Mouse (Mus musculus) induced T-regulatory cell, adult 2 months (primary cell): ENCODE data around the gene Mab21l1.

Experiments
- DNase-seq: peaks from one replicate; pipeline ENCODE4 v3.0.0-alpha.2; 2012; ENCODE audit warnings: low read depth

The Mab21l1 gene

GRCm38 (mm10) chr3:55814993-55815625, 32.8 kb downstream of the Mab21l1 start:
- DNase-seq: no peak

- no peak for DNase-seq
Measured at GRCm38 (mm10) chr3:55816096-55816495, 33.8 kb downstream of the Mab21l1 start.

GRCm38 (mm10) chr3:55816638-55817375, 34.5 kb downstream of the Mab21l1 start:
- DNase-seq: no peak

- DNase-seq: no peak
Measured at GRCm38 (mm10) chr3:55818082-55818481, 35.8 kb downstream of the Mab21l1 start.

GRCm38 (mm10) chr3:55819598-55819997, 37.3 kb downstream of the Mab21l1 start:
- no peak for DNase-seq

GRCm38 (mm10) chr3:55824864-55825263, 42.6 kb downstream of the Mab21l1 start:
- no peak for DNase-seq

- no peak for DNase-seq
Measured at GRCm38 (mm10) chr3:55828481-55829256, 46.4 kb downstream of the Mab21l1 start.

GRCm38 (mm10) chr3:55830226-55830625, 47.9 kb downstream of the Mab21l1 start:
- no peak for DNase-seq
